Mouse (Mus musculus): ENCODE results near the gene Hexdc. TPM values are rescaled to one million over a fixed set of nuclear protein-coding genes. Genes with fewer than 3 reads are reported as not detected.
A peak's percentile ranks its signal among the peaks of the same experiment; 100 is the strongest.

The Hexdc gene
- polyA plus RNA-seq, 1 experiment: 5.2 TPM

DNA sequence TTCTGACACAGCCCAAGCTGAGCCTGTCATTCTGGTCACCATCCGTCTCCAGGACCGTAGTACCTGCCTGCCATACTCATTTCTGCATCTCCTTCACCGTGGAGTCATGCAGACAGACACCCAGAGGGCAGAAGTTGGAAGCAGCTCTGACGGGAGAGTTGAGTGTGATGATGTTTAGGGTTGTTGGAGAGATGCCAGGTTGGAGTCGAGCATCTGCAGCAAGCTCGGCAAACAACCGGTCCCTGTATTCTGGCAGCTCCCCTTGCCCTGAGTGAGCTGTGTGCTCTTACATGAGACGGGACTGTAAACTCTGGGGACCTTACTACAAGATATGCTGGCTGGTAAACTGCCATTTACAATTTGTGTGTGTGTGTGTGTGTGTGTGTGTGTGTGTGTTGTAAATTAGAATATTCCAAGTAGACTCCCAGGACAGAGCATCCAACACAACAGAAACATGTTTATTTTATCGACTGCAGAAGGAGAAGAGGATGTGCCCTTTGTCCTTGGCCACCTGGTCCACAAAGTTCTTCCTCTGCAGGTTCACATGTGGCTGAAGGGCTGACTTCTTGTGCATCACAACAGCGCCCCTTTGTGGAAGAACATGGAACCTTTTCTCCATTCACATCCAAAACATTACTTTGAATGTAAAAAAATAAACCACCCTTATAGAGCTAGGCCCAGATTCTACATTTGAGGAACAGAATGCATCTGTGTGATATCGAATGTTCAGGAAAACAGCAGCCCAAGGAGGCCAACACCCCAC is 2.6 kb upstream of the Hexdc start:
- Histone ChIP-seq H3K27me3 (ENCODE audit: control insufficient read depth, insufficient read depth, low read length) (no peaks in the 10 kb centered on the region), H3K27ac (ENCODE audit: control insufficient read depth, insufficient read depth, low read depth, low read length) (no peak overlapping the region), H3K36me3 (ENCODE audit: control insufficient read depth, insufficient read depth, low read length) (no peaks in the 10 kb centered on the region), H3K4me1 (ENCODE audit: control insufficient read depth, insufficient read depth, low read length) (peaks cover 8% of the 10 kb centered on the region), H3K4me3 (ENCODE audit: control insufficient read depth, low read depth, low read length) (no peak overlapping the region)
- no peak for TF ChIP-seq POLR2A (IDR thresholded peaks at IDR 0.05; ENCODE audit: control insufficient read depth, low read depth, low read length)
- peak; percentile 42; the same call in 1 of the 2 replicates for TF ChIP-seq CTCF (IDR thresholded peaks at IDR 0.05; ENCODE audit: control insufficient read depth, insufficient read depth, insufficient replicate concordance, low read depth, low read length)

DNA sequence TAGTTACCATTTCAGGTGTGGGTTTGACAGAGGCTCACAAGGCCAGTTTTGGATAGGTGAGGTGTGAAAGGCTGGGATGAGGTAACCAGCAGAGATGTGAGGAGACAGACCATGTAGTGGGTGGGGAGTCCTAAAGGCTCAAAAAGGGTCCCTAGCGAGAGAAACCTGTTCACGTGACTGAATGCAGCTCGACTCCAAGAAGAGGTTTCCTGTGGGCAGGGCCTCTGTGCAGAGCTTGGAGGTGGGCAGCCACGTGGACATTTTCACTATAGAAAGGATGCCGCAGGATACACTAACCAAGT is 423 bp upstream of the Hexdc start:
- TF ChIP-seq POLR2A (IDR thresholded peaks at IDR 0.05; ENCODE audit: control insufficient read depth, low read depth, low read length) (no peak), CTCF (IDR thresholded peaks at IDR 0.05; ENCODE audit: control insufficient read depth, insufficient read depth, insufficient replicate concordance, low read depth, low read length) (no peak)
- Histone ChIP-seq H3K36me3 (ENCODE audit: control insufficient read depth, insufficient read depth, low read length) (no peaks in the 10 kb centered on the region), H3K27ac (ENCODE audit: control insufficient read depth, insufficient read depth, low read depth, low read length) (no peak overlapping the region), H3K27me3 (ENCODE audit: control insufficient read depth, insufficient read depth, low read length) (no peaks in the 10 kb centered on the region), H3K4me3 (ENCODE audit: control insufficient read depth, low read depth, low read length) (peak overlapping the region; percentile 85), H3K4me1 (ENCODE audit: control insufficient read depth, insufficient read depth, low read length) (peaks cover 8% of the 10 kb centered on the region)

DNA sequence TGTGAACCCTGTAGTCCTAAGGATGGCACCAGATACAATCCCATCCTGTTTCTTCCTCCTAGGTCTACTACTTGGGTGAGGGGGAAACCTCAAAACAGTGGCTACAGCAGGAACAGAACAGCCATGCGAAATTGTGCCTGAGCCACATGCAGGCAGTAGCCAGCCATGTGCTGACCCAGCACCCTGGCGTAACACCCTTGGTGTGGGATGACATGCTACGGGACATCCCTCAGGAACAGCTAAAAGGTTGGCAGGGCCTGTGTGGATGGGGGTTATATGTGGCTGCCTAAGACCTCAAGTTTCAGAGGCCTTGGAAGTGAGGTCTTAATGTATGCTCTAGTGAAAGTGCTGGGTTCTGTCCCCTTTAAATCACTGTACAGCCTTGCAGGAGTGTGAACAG is 12.6 kb downstream of the Hexdc start:
- H3K27ac ChIP-seq (ENCODE audit: control insufficient read depth, insufficient read depth, low read depth, low read length): no peak overlapping the region
- H3K27me3 ChIP-seq (ENCODE audit: control insufficient read depth, insufficient read depth, low read length): no peaks in the 10 kb centered on the region
- H3K4me1 ChIP-seq (ENCODE audit: control insufficient read depth, insufficient read depth, low read length): no peaks in the 10 kb centered on the region
- TF ChIP-seq CTCF (IDR thresholded peaks at IDR 0.05; ENCODE audit: control insufficient read depth, insufficient read depth, insufficient replicate concordance, low read depth, low read length) (no peak), POLR2A (IDR thresholded peaks at IDR 0.05; ENCODE audit: control insufficient read depth, low read depth, low read length) (no peak)
- H3K36me3 ChIP-seq (ENCODE audit: control insufficient read depth, insufficient read depth, low read length): no peaks in the 10 kb centered on the region
- H3K4me3 ChIP-seq (ENCODE audit: control insufficient read depth, low read depth, low read length): no peak overlapping the region

DNA sequence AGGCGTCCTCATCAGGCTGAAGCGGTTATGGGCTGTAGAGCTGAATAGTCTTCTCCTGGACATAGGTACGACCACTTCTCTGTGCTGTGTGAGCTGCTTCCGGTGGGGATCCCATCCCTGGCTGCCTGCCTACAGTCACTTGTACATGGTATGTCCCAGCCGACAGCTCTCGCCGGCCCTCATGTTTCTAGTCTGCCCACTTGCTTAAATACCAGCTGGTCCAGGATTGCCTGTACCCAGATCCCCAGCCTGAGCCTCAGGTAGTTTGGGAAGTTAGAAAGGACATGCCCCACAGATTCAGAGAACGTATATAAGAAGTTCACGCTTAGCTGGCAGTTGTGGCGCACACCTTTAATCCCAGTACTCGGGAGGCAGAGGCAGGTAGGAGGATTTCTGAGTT is 15.5 kb downstream of the Hexdc start:
- H3K36me3 ChIP-seq (ENCODE audit: control insufficient read depth, insufficient read depth, low read length): no peaks in the 10 kb centered on the region
- TF ChIP-seq POLR2A (IDR thresholded peaks at IDR 0.05; ENCODE audit: control insufficient read depth, low read depth, low read length) (no peak), CTCF (IDR thresholded peaks at IDR 0.05; ENCODE audit: control insufficient read depth, insufficient read depth, insufficient replicate concordance, low read depth, low read length) (no peak)
- no peak overlapping the region for H3K4me3 ChIP-seq (ENCODE audit: control insufficient read depth, low read depth, low read length)
- H3K27me3 ChIP-seq (ENCODE audit: control insufficient read depth, insufficient read depth, low read length): no peaks in the 10 kb centered on the region
- no peak overlapping the region for H3K27ac ChIP-seq (ENCODE audit: control insufficient read depth, insufficient read depth, low read depth, low read length)
- H3K4me1 ChIP-seq (ENCODE audit: control insufficient read depth, insufficient read depth, low read length): no peaks in the 10 kb centered on the region

DNA sequence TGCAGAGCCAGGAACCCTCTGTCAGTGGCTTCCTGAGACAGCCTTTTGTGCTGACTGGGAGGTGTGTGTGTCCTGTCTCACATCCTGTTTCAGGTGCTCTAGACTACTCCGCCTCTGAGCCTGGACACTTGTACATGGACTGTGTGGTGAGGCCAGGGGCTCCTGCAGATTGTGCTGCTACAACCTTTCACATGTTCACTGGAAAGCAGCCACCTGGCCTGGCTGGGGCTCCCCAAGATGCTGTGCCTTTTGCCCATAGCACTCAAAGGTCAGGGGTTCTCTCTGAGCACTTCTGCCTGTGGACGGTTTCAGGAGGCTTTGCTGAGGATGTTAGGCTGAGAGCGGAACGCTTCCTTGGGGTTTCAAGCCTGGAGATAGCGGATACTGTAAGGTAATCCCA is 16.5 kb downstream of the Hexdc start:
- no peaks in the 10 kb centered on the region for H3K36me3 ChIP-seq (ENCODE audit: control insufficient read depth, insufficient read depth, low read length)

DNA sequence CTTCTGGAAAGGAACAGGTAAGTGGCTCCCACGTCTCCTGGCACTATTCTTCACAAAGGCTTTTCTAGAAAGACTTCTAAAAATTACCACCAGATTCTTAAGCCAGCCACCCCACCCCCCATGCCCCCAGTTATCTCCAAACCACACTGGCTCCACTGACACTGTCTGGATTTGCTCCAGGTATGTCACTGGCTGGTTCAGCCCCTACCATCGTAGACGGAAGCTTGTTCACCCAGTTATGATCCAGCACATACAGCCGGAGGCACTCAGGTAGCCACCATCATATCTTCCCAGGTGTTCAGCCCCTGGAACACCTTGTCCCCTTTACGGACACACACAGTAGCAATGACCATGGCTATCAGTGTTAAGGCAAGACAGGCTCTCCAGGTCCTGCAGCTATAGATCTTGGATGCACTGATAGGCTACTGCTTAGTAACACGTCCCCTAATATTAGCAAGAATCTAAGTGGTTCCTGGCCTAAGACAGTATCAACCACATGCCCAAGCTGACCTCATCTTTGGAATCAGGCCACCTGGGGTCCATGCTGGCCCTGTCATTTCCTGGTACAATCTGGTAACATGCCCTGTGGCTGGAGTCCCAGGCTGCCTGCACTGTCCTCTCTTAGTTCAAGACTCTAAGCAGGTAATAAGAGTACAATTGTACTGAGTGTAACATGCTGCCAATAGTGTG is 17.2 kb downstream of the Hexdc start:
- H3K4me1 ChIP-seq (ENCODE audit: control insufficient read depth, insufficient read depth, low read length): no peaks in the 10 kb centered on the region
- H3K27me3 ChIP-seq (ENCODE audit: control insufficient read depth, insufficient read depth, low read length): no peaks in the 10 kb centered on the region
- H3K27ac ChIP-seq (ENCODE audit: control insufficient read depth, insufficient read depth, low read depth, low read length): no peak overlapping the region
- no peaks in the 10 kb centered on the region for H3K36me3 ChIP-seq (ENCODE audit: control insufficient read depth, insufficient read depth, low read length)
- TF ChIP-seq CTCF (IDR thresholded peaks at IDR 0.05; ENCODE audit: control insufficient read depth, insufficient read depth, insufficient replicate concordance, low read depth, low read length) (no peak), POLR2A (IDR thresholded peaks at IDR 0.05; ENCODE audit: control insufficient read depth, low read depth, low read length) (no peak)
- no peak overlapping the region for H3K4me3 ChIP-seq (ENCODE audit: control insufficient read depth, low read depth, low read length)

More for the DNA sequence above, 16.5 kb downstream of the Hexdc start:
- no peaks in the 10 kb centered on the region for H3K4me1 ChIP-seq (ENCODE audit: control insufficient read depth, insufficient read depth, low read length)
- no peaks in the 10 kb centered on the region for H3K27me3 ChIP-seq (ENCODE audit: control insufficient read depth, insufficient read depth, low read length)
- H3K4me3 ChIP-seq (ENCODE audit: control insufficient read depth, low read depth, low read length): no peak overlapping the region
- TF ChIP-seq CTCF (IDR thresholded peaks at IDR 0.05; ENCODE audit: control insufficient read depth, insufficient read depth, insufficient replicate concordance, low read depth, low read length) (no peak), POLR2A (IDR thresholded peaks at IDR 0.05; ENCODE audit: control insufficient read depth, low read depth, low read length) (no peak)
- H3K27ac ChIP-seq (ENCODE audit: control insufficient read depth, insufficient read depth, low read depth, low read length): no peak overlapping the region

DNA sequence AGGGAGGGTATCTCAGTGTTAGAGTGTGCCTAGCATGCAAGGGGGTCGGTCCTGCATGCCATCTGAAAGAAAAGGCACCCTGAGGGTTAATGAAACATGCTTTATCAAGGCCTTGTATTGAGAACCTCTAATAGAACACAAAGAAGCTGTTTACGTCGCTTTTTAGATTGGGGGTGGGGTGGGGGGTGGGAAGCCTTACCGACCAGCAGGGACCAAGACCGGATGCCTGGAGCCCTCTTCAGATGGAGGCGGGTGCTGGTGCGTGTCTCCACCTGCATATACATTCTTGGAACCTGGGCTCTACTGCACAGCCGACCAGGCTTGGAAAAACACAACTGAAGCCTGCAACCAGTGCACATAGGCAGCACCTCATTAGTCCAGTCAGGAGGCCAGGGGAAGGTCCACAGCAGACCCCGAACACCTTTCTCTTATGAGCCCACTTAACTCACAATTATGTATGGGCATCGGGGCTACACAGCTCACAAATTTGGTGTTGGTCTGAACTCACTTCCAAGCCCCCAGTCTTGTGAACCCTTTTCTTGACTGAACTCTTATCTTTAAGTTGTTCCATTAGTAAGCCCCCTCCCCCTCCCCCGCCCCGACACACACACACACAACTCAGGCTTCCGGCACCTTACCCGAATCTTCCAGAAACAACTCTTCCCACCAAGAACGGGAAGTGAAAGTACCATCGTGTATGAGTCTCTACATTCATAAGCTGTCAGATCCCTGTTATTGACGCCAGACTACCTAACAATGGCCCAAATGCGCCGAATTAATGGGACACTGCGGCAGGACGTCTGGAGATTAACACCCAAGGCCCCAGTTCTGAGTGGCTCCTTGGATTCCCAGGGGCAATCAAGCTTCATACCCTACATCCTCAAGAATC is 24.1 kb downstream of the Hexdc start:
- Histone ChIP-seq H3K36me3 (ENCODE audit: control insufficient read depth, insufficient read depth, low read length) (no peaks in the 10 kb centered on the region), H3K27me3 (ENCODE audit: control insufficient read depth, insufficient read depth, low read length) (no peaks in the 10 kb centered on the region), H3K4me1 (ENCODE audit: control insufficient read depth, insufficient read depth, low read length) (peaks cover 4% of the 10 kb centered on the region; the same call in 1 of the 2 replicates), H3K27ac (ENCODE audit: control insufficient read depth, insufficient read depth, low read depth, low read length) (no peak overlapping the region; the same call in 1 of the 2 replicates), H3K4me3 (ENCODE audit: control insufficient read depth, low read depth, low read length) (peak overlapping the region; percentile 89)
- TF ChIP-seq CTCF (IDR thresholded peaks at IDR 0.05; ENCODE audit: control insufficient read depth, insufficient read depth, insufficient replicate concordance, low read depth, low read length) (no peak), POLR2A (IDR thresholded peaks at IDR 0.05; ENCODE audit: control insufficient read depth, low read depth, low read length) (no peak)

All from testis, adult 2 months (tissue).